Mouse (Mus musculus): ENCODE measurements around the gene Inafm1. TPM values are rescaled to one million over a fixed set of nuclear protein-coding genes. Genes with fewer than 3 reads are reported as not detected.

The Inafm1 gene
- total and polyA plus RNA-seq, 2 experiments from 2014 or later = 7.7 to 10.7 TPM

GRCm38 (mm10) chr7:16229869-16230268, 43.5 kb downstream of the Inafm1 start:
- H3K27ac ChIP-seq (ENCODE audit: low read depth) = no peak overlapping the region
- H3K36me3 ChIP-seq (replicated peaks; ENCODE audit: control insufficient read depth, insufficient read depth, low read length) = no peaks in the 10 kb centered on the region
- peaks cover 6% of the 10 kb centered on the region; the same call in 1 of the 2 replicates for H3K9me3 ChIP-seq (replicated peaks; ENCODE audit: control insufficient read depth, low read length)
- H3K9ac ChIP-seq (replicated peaks; ENCODE audit: low read depth, low read length) = no peak overlapping the region
- H3K4me3 ChIP-seq (ENCODE audit: low read depth, low read length) = no peak overlapping the region
- 35% methylated on average over 5 of the region's 5 CpGs for WGBS
- H3K4me1 ChIP-seq (ENCODE audit: control insufficient read depth, insufficient read depth) = peaks cover 8% of the 10 kb centered on the region; the same call in 1 of the 2 replicates
- H3K27me3 ChIP-seq (ENCODE audit: control insufficient read depth, insufficient read depth, low read length) = no peaks in the 10 kb centered on the region
- no peak; the same call in 1 of the 2 replicates for ATAC-seq (ENCODE audit: insufficient read depth, low read depth)
- no peak for DNase-seq (ENCODE audit: low spot score)
- TF ChIP-seq EP300 (IDR thresholded peaks at IDR 0.05; ENCODE audit: low read depth) = no peak
- H3K4me2 ChIP-seq (ENCODE audit: low read depth, low read length) = no peak overlapping the region

Other genes with a start within 250 kb of the Inafm1 start
- gene Bicra, start 225.7 kb downstream of the Inafm1 start, total RNA-seq (2014; rRNA removed; ENCODE audit: low replicate concordance) = 2.6 and 7.2 TPM in 2 replicates
- 2.0 and 2.4 TPM in 2 replicates for gene Bicra, start 225.7 kb downstream of the Inafm1 start, polyA plus RNA-seq (2015; fragmentation: Nextera tagmentation; extraction: Ambion mirVana)
- 0.54 TPM in 1 of 2 replicates, not detected in the other for gene Zfp541, start 211.8 kb downstream of the Inafm1 start, total RNA-seq (2014; rRNA removed; ENCODE audit: low replicate concordance)
- not detected in 2 replicates for gene Zfp541, start 211.8 kb downstream of the Inafm1 start, polyA plus RNA-seq (2015; fragmentation: Nextera tagmentation; extraction: Ambion mirVana)
- gene Napa, start 175.2 kb downstream of the Inafm1 start, total RNA-seq (2014; rRNA removed; ENCODE audit: low replicate concordance) = 259 and 452 TPM in 2 replicates
- 144 and 154 TPM in 2 replicates for gene Napa, start 175.2 kb downstream of the Inafm1 start, polyA plus RNA-seq (2015; fragmentation: Nextera tagmentation; extraction: Ambion mirVana)
- 40.1 and 45.1 TPM in 2 replicates for gene Kptn, start 153.7 kb downstream of the Inafm1 start, total RNA-seq (2014; rRNA removed; ENCODE audit: low replicate concordance)
- 26.2 and 27.1 TPM in 2 replicates for gene Kptn, start 153.7 kb downstream of the Inafm1 start, polyA plus RNA-seq (2015; fragmentation: Nextera tagmentation; extraction: Ambion mirVana)
- gene Slc8a2, start 143.8 kb downstream of the Inafm1 start, total RNA-seq (2014; rRNA removed; ENCODE audit: low replicate concordance) = 0.57 and 1.2 TPM in 2 replicates
- 0.03 and 0.05 TPM in 2 replicates for gene Slc8a2, start 143.8 kb downstream of the Inafm1 start, polyA plus RNA-seq (2015; fragmentation: Nextera tagmentation; extraction: Ambion mirVana)
- gene Meis3, start 98.5 kb downstream of the Inafm1 start, total RNA-seq (2014; rRNA removed; ENCODE audit: low replicate concordance) = 8.1 and 9.3 TPM in 2 replicates
- gene Meis3, start 98.5 kb downstream of the Inafm1 start, polyA plus RNA-seq (2015; fragmentation: Nextera tagmentation; extraction: Ambion mirVana) = 7.7 and 9.1 TPM in 2 replicates
- gene Dhx34, start 51.6 kb downstream of the Inafm1 start, total RNA-seq (2014; rRNA removed; ENCODE audit: low replicate concordance) = 16.7 and 19.8 TPM in 2 replicates
- 6.1 and 7.2 TPM in 2 replicates for gene Dhx34, start 51.6 kb downstream of the Inafm1 start, polyA plus RNA-seq (2015; fragmentation: Nextera tagmentation; extraction: Ambion mirVana)
- gene C5ar2, start 29.5 kb downstream of the Inafm1 start, total RNA-seq (2014; rRNA removed; ENCODE audit: low replicate concordance) = 0.04 and 0.65 TPM in 2 replicates
- 0.60 and 0.67 TPM in 2 replicates for gene C5ar2, start 29.5 kb downstream of the Inafm1 start, polyA plus RNA-seq (2015; fragmentation: Nextera tagmentation; extraction: Ambion mirVana)
- gene C5ar1, start 14.1 kb downstream of the Inafm1 start, total RNA-seq (2014; rRNA removed; ENCODE audit: low replicate concordance) = 2.0 and 3.3 TPM in 2 replicates
- gene C5ar1, start 14.1 kb downstream of the Inafm1 start, polyA plus RNA-seq (2015; fragmentation: Nextera tagmentation; extraction: Ambion mirVana) = 1.9 and 2.2 TPM in 2 replicates
- 5.7 and 43.7 TPM in 2 replicates for gene Ccdc9, start 13.2 kb upstream of the Inafm1 start, total RNA-seq (2014; rRNA removed; ENCODE audit: low replicate concordance)
- gene Ccdc9, start 13.2 kb upstream of the Inafm1 start, polyA plus RNA-seq (2015; fragmentation: Nextera tagmentation; extraction: Ambion mirVana) = 4.7 and 7.2 TPM in 2 replicates
- gene Bbc3, start 34.8 kb upstream of the Inafm1 start, total RNA-seq (2014; rRNA removed; ENCODE audit: low replicate concordance) = 7.3 and 14.6 TPM in 2 replicates
- 5.6 and 6.6 TPM in 2 replicates for gene Bbc3, start 34.8 kb upstream of the Inafm1 start, polyA plus RNA-seq (2015; fragmentation: Nextera tagmentation; extraction: Ambion mirVana)
- 41.7 and 61.2 TPM in 2 replicates for gene Sae1, start 114.2 kb upstream of the Inafm1 start, total RNA-seq (2014; rRNA removed; ENCODE audit: low replicate concordance)
- 101 and 102 TPM in 2 replicates for gene Sae1, start 114.2 kb upstream of the Inafm1 start, polyA plus RNA-seq (2015; fragmentation: Nextera tagmentation; extraction: Ambion mirVana)
- gene Zc3h4, start 127.3 kb upstream of the Inafm1 start, total RNA-seq (2014; rRNA removed; ENCODE audit: low replicate concordance) = 16.5 and 16.9 TPM in 2 replicates
- 4.4 and 5.0 TPM in 2 replicates for gene Zc3h4, start 127.3 kb upstream of the Inafm1 start, polyA plus RNA-seq (2015; fragmentation: Nextera tagmentation; extraction: Ambion mirVana)
- 94.2 and 123 TPM in 2 replicates for gene Tmem160, start 179.2 kb upstream of the Inafm1 start, total RNA-seq (2014; rRNA removed; ENCODE audit: low replicate concordance)
- 153 and 154 TPM in 2 replicates for gene Tmem160, start 179.2 kb upstream of the Inafm1 start, polyA plus RNA-seq (2015; fragmentation: Nextera tagmentation; extraction: Ambion mirVana)
- gene Npas1, start 204.1 kb upstream of the Inafm1 start, total RNA-seq (2014; rRNA removed; ENCODE audit: low replicate concordance) = not detected in 2 replicates
- 0.18 and 0.29 TPM in 2 replicates for gene Npas1, start 204.1 kb upstream of the Inafm1 start, polyA plus RNA-seq (2015; fragmentation: Nextera tagmentation; extraction: Ambion mirVana)